Mouse (Mus musculus): ENCODE results near the gene Asxl1. TPM values are rescaled to one million over a fixed set of nuclear protein-coding genes. Genes with fewer than 3 reads are reported as not detected.
"Not testable (repeated sequence)": the region's sequence is repeated elsewhere in the genome, so short reads cannot be mapped to it uniquely, and the experiment has no call there.

The Asxl1 gene
- total RNA-seq, 2 experiments from 2014 or later = 37.7 to 57.7 TPM

DNA sequence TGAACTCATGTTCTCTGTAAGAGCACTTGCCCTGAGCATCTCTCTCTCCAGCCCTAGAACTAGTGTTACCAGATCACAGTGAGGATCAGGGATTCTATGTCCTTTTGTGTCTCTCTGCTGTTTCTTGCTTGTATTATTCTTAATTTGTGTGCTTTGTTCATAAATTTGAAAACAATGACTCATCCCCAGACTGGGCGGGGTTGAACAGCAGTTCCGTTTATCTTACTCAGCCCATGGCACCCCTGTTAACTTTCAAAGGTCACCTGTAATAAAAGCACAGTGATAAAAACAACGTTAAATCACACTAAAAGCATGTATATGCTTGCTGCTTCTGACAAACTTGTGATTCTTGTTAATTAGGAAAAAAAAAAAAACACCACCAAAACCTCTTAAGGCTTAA is 3.0 kb upstream of the Asxl1 start:
- ATAC-seq (replicated peaks; ENCODE audit: low FRiP score, poor library complexity, severe bottlenecking) = no peak

GRCm38 (mm10) chr2:153343191-153343590 is 2.4 kb upstream of the Asxl1 start:
- ATAC-seq (replicated peaks; ENCODE audit: low FRiP score, poor library complexity, severe bottlenecking) = no peak

- peak; percentile 9 for ATAC-seq (replicated peaks; ENCODE audit: low FRiP score, poor library complexity, severe bottlenecking)
Observed at GRCm38 (mm10) chr2:153345071-153345453, 567 bp upstream of the Asxl1 start.

DNA sequence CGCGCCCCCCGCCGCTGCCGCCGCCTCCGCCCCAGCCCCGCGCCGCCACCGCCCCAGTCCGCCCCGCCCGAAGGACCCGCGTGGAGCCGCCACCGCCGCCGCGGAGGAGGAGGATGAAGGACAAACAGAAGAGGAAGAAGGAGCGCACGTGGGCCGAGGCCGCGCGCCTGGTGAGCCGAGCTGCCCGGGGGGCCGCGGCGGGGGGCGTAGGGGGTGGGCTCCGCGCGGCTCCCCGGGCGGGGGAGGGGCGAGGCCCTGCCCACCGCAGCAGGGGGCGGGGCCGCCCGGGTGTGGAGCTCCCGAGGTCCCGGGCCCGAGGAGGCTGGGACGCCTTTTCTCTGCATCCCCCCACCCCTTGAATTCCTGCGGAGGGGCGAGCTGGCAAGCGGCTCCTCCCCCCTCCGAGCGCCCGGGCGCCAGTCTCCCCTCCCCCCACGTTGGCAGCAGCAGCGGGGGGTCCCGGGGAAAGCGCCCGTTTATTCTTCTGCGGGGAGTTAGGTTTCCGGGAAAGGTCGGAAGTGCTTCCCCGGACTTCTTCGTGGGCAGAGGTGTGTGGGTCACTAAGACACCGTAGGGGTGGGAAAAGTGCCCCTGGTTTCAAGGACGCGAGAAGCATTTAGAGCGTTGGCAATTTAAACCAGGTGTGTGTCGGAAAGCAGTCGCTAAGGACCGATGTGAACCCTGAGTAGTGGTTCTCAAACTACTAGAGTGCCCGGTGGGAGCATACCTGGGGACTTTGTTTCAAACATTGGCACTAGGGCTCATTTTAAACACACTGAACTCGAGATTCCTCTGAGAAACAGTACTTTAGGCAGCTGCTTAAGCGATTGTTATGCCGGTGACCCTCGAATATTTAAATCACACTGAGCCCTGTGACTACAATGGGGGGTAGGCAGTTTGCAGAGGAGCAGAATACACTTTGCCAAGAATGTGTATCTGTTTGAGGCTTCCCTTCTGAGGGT is 873 bp downstream of the Asxl1 start:
- no peak for ATAC-seq (replicated peaks; ENCODE audit: low FRiP score, poor library complexity, severe bottlenecking)

DNA sequence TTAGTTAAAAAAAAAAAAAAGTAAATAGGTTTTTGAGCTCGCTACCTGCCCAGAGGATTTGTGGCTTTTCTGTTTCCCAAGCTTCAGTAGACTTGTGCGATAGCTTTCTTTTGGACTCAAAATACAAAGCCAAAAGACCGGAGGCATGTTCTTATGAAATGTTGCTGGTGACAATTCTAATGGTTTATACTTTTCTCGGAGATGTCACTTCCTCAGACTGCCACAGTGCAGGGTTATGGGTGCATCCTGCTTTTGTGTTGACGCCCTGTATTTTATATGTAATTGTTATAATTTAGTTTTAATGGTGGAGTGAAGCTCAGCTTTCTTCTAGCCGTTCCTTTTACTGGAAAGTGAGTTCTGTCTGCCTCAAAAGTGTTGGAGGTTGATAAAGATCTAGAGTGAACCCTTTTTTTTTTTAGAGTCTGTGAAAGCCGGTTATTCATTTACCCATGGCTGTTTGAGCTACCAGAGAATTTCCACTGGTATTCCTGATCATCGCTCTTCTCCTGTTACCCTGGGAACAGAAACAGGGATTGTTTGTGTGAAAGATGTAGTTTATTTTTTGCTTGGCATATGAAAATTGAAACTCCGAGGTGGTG is 1.7 kb downstream of the Asxl1 start:
- ATAC-seq (replicated peaks; ENCODE audit: low FRiP score, poor library complexity, severe bottlenecking) = no peak

DNA sequence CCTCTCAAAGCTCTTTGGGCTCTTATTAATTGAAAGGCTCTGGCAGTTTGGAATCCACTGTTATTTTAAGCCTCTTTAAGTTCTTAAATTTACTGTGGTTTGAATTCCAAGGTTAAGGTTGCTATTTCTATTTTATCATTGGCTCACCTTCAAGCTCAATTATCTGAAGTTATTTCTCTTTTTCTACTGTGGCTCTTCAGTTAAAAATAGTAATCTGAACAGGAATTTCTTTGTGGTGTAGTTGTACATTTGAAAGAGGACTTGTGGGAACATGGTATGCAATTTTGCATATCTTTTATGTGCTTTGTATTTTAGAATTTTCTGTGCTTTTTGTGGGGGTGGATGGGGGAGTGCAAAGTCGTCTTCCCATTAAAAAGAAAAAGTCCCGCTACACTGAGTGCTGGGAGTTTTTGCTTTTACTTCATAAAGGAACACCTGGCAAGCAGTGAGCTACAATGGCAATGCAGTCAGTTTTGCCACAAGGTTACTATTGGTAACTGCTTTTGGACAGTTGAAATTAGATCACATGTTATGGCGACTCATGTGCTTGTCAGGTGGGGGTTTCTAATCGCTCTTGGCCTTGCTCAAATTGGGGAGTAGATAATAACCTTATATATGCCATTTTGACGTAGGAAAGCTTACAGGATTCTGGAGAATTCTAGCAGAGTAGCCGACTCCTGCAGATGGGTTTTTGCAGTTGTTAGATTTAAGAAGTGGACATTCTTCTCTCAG is 2.6 kb downstream of the Asxl1 start:
- no peak for ATAC-seq (replicated peaks; ENCODE audit: low FRiP score, poor library complexity, severe bottlenecking)

DNA sequence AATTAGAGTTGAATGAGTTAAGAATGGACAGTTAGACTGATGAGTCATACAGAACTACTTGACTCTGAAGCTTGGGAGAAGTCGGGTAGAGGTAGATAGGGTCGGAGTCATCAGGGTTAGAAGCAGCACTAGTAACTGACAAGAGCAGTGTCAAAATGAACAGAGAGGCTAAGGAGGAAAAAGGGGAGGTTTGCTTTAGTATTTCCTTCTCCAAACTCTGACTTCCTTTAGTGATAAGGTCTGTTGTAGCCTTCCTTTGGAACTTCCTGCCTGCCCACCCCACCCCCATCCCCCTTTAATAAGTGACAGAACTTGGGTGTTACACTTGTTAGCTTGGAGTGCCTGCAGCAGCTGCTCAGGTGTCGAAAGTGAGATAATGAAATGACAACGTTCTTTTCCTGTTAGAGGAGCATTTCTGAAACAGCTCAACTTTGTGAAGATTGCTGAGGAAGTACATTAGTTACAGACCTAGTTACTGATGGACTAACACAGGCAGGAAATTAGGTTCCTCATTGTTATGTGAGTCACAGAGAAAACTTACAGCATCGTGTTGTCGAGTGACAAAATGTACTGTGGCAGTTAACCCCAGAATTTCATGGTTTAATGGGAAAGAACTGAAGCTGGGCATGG is 5.0 kb downstream of the Asxl1 start:
- ATAC-seq (replicated peaks; ENCODE audit: low FRiP score, poor library complexity, severe bottlenecking) = 0 out of 2 replicates have a peak, but pooled peaks have one; percentile 18

DNA sequence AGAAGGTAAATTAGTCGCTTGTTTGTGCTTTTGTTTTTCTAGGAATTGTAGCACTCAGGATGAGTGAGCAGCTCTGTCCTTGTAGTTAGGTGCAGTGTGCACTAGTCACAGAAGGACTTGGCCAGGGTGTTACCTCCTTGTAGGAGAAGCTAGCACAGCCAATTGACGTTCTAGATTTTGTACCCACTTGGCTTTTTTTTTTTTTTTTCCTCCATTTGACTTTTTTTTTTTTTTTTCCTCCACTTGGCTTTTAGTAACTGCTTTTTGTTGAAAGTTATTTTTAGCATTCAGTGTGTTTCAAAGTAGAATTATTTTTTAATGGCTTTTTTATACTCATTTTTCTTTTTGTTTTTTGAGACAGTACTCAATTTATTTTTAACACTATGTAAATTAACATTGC is 9.0 kb downstream of the Asxl1 start:
- ATAC-seq (replicated peaks; ENCODE audit: low FRiP score, poor library complexity, severe bottlenecking) = no peak

GRCm38 (mm10) chr2:153356784-153357183 is 11.2 kb downstream of the Asxl1 start:
- no peak for ATAC-seq (replicated peaks; ENCODE audit: low FRiP score, poor library complexity, severe bottlenecking)

DNA sequence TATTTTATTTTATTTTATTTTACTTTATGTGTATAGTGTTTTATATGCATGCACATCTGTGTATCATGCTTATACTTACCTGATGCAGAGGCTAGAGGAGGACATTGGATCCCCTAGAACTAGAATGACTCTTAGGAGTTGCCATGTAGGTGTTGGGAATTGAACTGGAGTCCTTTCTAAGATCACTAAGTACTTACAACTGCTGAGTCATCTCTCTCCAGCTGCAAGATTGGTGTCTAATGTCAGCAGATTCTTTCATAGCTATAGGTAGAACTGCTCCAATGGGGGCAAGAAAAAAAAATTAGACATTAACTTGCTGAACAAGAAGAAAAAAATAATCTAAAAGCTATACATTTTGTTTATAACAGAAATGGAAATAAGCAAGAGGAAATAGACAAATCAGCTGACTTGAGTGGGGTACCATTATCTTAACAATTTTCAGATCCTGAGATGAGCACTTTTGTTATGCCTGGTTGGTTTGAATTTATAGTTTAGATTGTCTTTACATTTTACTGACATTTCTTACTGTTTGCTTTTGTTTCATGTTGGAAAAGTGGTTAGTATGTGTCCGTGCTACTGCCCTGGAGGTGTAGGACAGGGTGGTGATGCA is 15.6 kb downstream of the Asxl1 start:
- no peak; the same call in 1 of the 2 replicates for ATAC-seq (replicated peaks; ENCODE audit: low FRiP score, poor library complexity, severe bottlenecking)

GRCm38 (mm10) chr2:153364531-153364930 is 18.9 kb downstream of the Asxl1 start:
- not testable (repeated sequence) for ATAC-seq (replicated peaks; ENCODE audit: low FRiP score, poor library complexity, severe bottlenecking)

GRCm38 (mm10) chr2:153370871-153371270 is 25.2 kb downstream of the Asxl1 start:
- no peak for ATAC-seq (replicated peaks; ENCODE audit: low FRiP score, poor library complexity, severe bottlenecking)

DNA sequence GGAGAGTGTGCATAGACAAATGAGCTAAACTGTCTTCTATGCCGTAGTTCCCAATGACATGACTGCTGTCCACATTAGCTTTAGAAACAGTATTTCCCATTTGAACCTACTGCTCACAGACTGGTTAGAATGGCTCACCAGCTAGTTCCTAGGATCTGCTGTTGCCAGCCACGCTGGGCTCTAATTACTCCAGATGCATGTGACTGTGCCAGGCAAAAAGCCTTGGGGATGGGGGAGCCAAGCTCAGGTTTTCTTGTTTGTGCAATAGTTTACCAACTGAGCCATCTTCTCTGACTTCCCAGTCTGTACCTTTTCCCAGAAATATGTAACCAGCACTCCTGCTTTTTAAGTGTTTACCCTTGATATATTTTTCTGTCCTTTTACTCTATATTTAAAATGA is 29.8 kb downstream of the Asxl1 start:
- no peak for ATAC-seq (replicated peaks; ENCODE audit: low FRiP score, poor library complexity, severe bottlenecking)

DNA sequence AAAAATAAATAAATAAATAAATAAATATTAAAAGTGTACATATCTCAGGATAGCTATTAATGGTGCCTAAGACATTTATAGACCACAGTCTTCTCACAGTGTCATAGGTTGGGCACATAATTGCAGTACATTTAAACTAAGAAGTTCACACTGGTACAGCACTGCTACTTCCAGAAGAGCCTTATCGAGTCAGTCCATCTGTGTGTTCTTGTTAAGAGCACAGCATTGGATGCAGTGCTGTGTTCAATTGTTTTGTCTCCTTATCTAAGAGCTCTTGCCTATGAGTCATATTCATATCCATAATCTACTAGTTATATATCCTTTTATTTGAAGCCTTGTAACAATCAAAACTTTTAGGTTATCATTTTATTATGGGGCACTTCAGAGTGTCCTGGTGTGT is 34.9 kb downstream of the Asxl1 start:
- ATAC-seq (replicated peaks; ENCODE audit: low FRiP score, poor library complexity, severe bottlenecking) = no peak

DNA sequence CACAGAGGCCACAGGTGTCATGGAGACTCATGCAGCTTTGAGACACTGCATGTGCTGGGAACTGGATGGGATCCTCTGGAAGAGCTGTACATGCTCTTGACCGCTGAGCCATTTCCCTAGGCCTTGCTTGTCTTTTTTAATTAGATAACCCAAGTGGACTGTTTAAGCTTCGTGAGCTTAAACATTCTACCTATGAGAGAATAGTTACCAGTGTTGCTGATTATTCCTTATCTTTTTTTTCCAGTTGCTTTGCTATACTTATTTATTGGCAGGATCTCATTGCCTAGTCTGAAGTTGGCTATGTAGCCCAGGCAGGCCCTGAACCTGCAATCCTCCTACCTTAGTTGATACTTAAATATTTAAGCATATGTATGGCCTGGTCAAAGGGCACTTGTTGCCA is 44.2 kb downstream of the Asxl1 start:
- no peak for ATAC-seq (replicated peaks; ENCODE audit: low FRiP score, poor library complexity, severe bottlenecking)

DNA sequence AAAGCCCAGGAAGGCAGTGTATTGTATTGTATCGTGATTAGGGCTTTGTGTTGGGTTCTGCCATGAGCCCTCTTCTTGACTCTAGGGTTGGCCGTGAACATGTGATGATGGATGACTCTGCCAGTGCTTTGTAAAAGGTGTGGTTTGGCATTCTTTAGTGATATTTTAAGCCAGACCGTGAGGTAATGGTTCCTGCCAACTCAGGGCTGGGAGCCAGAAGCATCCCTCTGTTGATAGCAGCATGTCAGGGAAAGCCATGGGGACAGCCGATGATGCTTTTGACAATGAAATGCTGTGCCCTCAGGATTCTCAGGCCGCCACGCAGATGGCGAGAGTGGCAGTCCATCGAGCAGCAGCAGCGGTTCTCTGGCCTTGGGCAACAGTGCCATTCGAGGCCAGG is 47.4 kb downstream of the Asxl1 start:
- no peak for ATAC-seq (replicated peaks; ENCODE audit: low FRiP score, poor library complexity, severe bottlenecking)

- ATAC-seq (replicated peaks; ENCODE audit: low FRiP score, poor library complexity, severe bottlenecking) = no peak
Observed at GRCm38 (mm10) chr2:153397790-153398515, 52.3 kb downstream of the Asxl1 start.

- no peak for ATAC-seq (replicated peaks; ENCODE audit: low FRiP score, poor library complexity, severe bottlenecking)
Observed at GRCm38 (mm10) chr2:153399166-153399565, 53.5 kb downstream of the Asxl1 start.

DNA sequence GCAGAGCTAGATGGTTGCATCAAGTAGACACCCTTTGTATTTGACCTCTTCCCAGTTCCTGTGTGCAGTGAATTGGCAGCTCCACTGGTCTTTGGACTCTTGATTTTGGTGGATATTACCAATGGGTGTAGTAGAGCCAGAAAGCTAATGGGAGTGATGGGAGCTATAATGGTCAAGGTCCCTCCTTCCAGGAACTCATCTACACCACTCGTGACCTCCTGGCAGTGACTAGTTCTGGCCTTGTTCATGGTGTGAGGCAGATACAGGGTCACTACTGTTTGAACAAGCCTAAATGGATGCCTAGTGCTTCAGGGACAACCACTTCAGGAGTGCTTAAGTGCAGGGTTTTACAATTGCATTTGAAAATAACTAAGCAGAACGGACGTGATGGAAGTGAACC is 58.4 kb downstream of the Asxl1 start:
- ATAC-seq (replicated peaks; ENCODE audit: low FRiP score, poor library complexity, severe bottlenecking) = no peak
